Mouse (Mus musculus) intestine, postnatal 0 days (tissue): Measurements from ENCODE around the gene Phlpp1. TPM values are rescaled to one million over a fixed set of nuclear protein-coding genes. Genes with fewer than 3 reads are reported as not detected.

Source experiments
- ATAC-seq: fragments of 200-750 bp; cut with Nextera tagmentation; 2 replicates; pipeline ENCODE4 v1.8.0; 2017; ENCODE audit warnings: mild to moderate bottlenecking, moderate TSS enrichment, moderate library complexity
- H3K27ac ChIP-seq: fragments of 300-500 bp; sonication (generic); 2 replicates; pipeline ENCODE4 v1.5.1; 2014; ENCODE audit warnings: mild to moderate bottlenecking, low read depth, low read length, moderate library complexity
- H3K27me3 ChIP-seq: fragments of 300-500 bp; sonication (generic); replicated peaks from 2 replicates; pipeline ENCODE4 v1.6.1; 2014; ENCODE audit warnings: low read length, mixed read lengths; ENCODE audit not compliant: control insufficient read depth, insufficient read depth
- H3K36me3 ChIP-seq: fragments of 300-500 bp; sonication (generic); 2 replicates; pipeline ENCODE4 v1.6.1; 2014; ENCODE audit warnings: mild to moderate bottlenecking, moderate library complexity; ENCODE audit not compliant: control insufficient read depth, insufficient read depth
- H3K4me1 ChIP-seq: fragments of 300-500 bp; sonication (generic); replicated peaks from 2 replicates; pipeline ENCODE4 v1.6.1; 2014; ENCODE audit warnings: antibody characterized with exemption, low read length, mixed read lengths; ENCODE audit not compliant: control insufficient read depth, insufficient read depth
- H3K4me2 ChIP-seq: fragments of 300-500 bp; sonication (generic); replicated peaks from 2 replicates; pipeline ENCODE4 v1.6.1; 2014; ENCODE audit warnings: low read depth, mild to moderate bottlenecking, moderate library complexity
- H3K4me3 ChIP-seq: fragments of 300-500 bp; sonication (generic); 2 replicates; pipeline ENCODE4 v1.5.1; 2014; ENCODE audit warnings: low read depth, low read length
- H3K9ac ChIP-seq: fragments of 300-500 bp; sonication (generic); 2 replicates; pipeline ENCODE4 v1.6.1; 2014; ENCODE audit warnings: mild to moderate bottlenecking, low read depth, low read length
- H3K9me3 ChIP-seq: fragments of 300-500 bp; sonication (generic); 2 replicates; pipeline ENCODE4 v1.6.1; 2016; ENCODE audit warnings: mixed run types; ENCODE audit not compliant: control insufficient read depth
- CTCF ChIP-seq: sonication (generic); IDR thresholded peaks from 2 replicates; pipeline ENCODE4 v1.5.1; 2016; ENCODE audit warnings: low read depth, mild to moderate bottlenecking, control low read depth, antibody characterized with exemption, moderate library complexity
- WGBS: fragments of 180-500 bp; shearing (Covaris S2); extraction: QIAGEN DNeasy Blood & Tissue Kit; methylation state at CpG from one replicate; pipeline ENCODE4 v1.1.7; 2014; 5-methylcytosine and 5-hydroxymethylcytosine counted together
- polyA plus RNA-seq: library from polyadenylated mRNA; unstranded; fragments of >200 nt; fragmentation: Nextera tagmentation; extraction: Ambion mirVana; gene quantifications from 2 replicates; pipeline ENCODE4 v1.2.1, GENCODE M21; 2015

Gene Phlpp1
- polyA plus RNA-seq, 1 experiment from 2014 or later = 1.6 TPM

GRCm38 (mm10) chr1:106188756-106189155 is 17.2 kb downstream of the Phlpp1 start:
- TF ChIP-seq CTCF = no peak
- Histone ChIP-seq H3K4me2 (no peak overlapping the region), H3K9me3 (no peaks in the 10 kb centered on the region), H3K27me3 (no peaks in the 10 kb centered on the region), H3K4me3 (no peak overlapping the region), H3K27ac (no peak overlapping the region), H3K9ac (no peak overlapping the region), H3K36me3 (no peaks in the 10 kb centered on the region), H3K4me1 (peaks cover 11% of the 10 kb centered on the region)
- ATAC-seq = no peak
- WGBS = 93% methylated on average over 3 of the region's 3 CpGs

GRCm38 (mm10) chr1:106189311-106189710 is 17.8 kb downstream of the Phlpp1 start:
- Histone ChIP-seq H3K27me3 (no peaks in the 10 kb centered on the region), H3K4me3 (no peak overlapping the region), H3K36me3 (no peaks in the 10 kb centered on the region), H3K4me2 (no peak overlapping the region), H3K9ac (no peak overlapping the region), H3K4me1 (peaks cover 9% of the 10 kb centered on the region), H3K9me3 (no peaks in the 10 kb centered on the region), H3K27ac (no peak overlapping the region)
- WGBS = 91% methylated on average over 5 of the region's 5 CpGs
- TF ChIP-seq CTCF = no peak
- no peak for ATAC-seq

GRCm38 (mm10) chr1:106190695-106191094 is 19.1 kb downstream of the Phlpp1 start:
- WGBS = 44% methylated on average over 3 of the region's 3 CpGs
- TF ChIP-seq CTCF = no peak
- Histone ChIP-seq H3K4me1 (peaks cover 9% of the 10 kb centered on the region), H3K27ac (no peak overlapping the region), H3K36me3 (no peaks in the 10 kb centered on the region), H3K4me3 (no peak overlapping the region), H3K4me2 (no peak overlapping the region), H3K9ac (no peak overlapping the region), H3K9me3 (no peaks in the 10 kb centered on the region), H3K27me3 (no peaks in the 10 kb centered on the region)
- no peak for ATAC-seq

- WGBS = 62% methylated on average over 8 of the region's 8 CpGs
- no peak for TF ChIP-seq CTCF
- H3K27ac ChIP-seq = no peak overlapping the region
Observed at GRCm38 (mm10) chr1:106191885-106192284, 20.3 kb downstream of the Phlpp1 start.

GRCm38 (mm10) chr1:106192864-106193470 is 21.4 kb downstream of the Phlpp1 start:
- Histone ChIP-seq H3K36me3 (no peaks in the 10 kb centered on the region), H3K4me1 (peaks cover 3% of the 10 kb centered on the region; the same call in 1 of the 2 replicates), H3K27me3 (no peaks in the 10 kb centered on the region), H3K9me3 (no peaks in the 10 kb centered on the region), H3K4me2 (peak overlapping the region; percentile 37), H3K27ac (peak overlapping the region; percentile 54; the same call in 1 of the 2 replicates), H3K9ac (no peak overlapping the region), H3K4me3 (no peak overlapping the region)
- ATAC-seq = 0 out of 2 replicates have a peak, but pooled peaks have one; percentile 20
- no peak for TF ChIP-seq CTCF
- 33% methylated on average over 8 of the region's 8 CpGs for WGBS

More at GRCm38 (mm10) chr1:106191885-106192284, 20.3 kb downstream of the Phlpp1 start:
- H3K4me1 ChIP-seq = peaks cover 3% of the 10 kb centered on the region; the same call in 1 of the 2 replicates
- no peak overlapping the region for H3K4me3 ChIP-seq
- H3K36me3 ChIP-seq = no peaks in the 10 kb centered on the region
- H3K9me3 ChIP-seq = no peaks in the 10 kb centered on the region
- no peaks in the 10 kb centered on the region for H3K27me3 ChIP-seq
- H3K9ac ChIP-seq = no peak overlapping the region
- no peak overlapping the region for H3K4me2 ChIP-seq
- ATAC-seq = no peak

- no peak for TF ChIP-seq CTCF
- peaks cover 3% of the 10 kb centered on the region; the same call in 1 of the 2 replicates for H3K4me1 ChIP-seq
- ATAC-seq = peak; percentile 32; the same call in 1 of the 2 replicates
- 0 out of 2 replicates have a peak overlapping the region, but pooled peaks have one; percentile 54 for H3K27ac ChIP-seq
- no peaks in the 10 kb centered on the region for H3K27me3 ChIP-seq
- H3K9ac ChIP-seq = no peak overlapping the region
- H3K9me3 ChIP-seq = no peaks in the 10 kb centered on the region
- peak overlapping the region; percentile 37 for H3K4me2 ChIP-seq
- 29% methylated on average over 3 of the region's 3 CpGs for WGBS
- H3K4me3 ChIP-seq = no peak overlapping the region
- H3K36me3 ChIP-seq = no peaks in the 10 kb centered on the region
Observed at GRCm38 (mm10) chr1:106193487-106193886, 21.9 kb downstream of the Phlpp1 start.
